Mouse (Mus musculus): ENCODE results near the gene Sgms2. TPM values are rescaled to one million over a fixed set of nuclear protein-coding genes. Genes with fewer than 3 reads are reported as not detected.

Sgms2 gene
- total and polyA plus RNA-seq, 3 experiments = not detected

- no peaks in the 10 kb centered on the region for H3K79me2 ChIP-seq (ENCODE audit: control insufficient read depth, insufficient read depth, low read length, poor library complexity)
- no peaks in the 10 kb centered on the region for H3K4me1 ChIP-seq (ENCODE audit: control insufficient read depth in 1 of 2, insufficient read depth in 2 of 2, low read length in 2 of 2)
- no peak overlapping the region for H3K27ac ChIP-seq (ENCODE audit: control insufficient read depth, low read depth, low read length)
- H3K9ac ChIP-seq (ENCODE audit: control insufficient read depth, low read depth, low read length, poor library complexity, severe bottlenecking) = no peak overlapping the region
- DNase-seq (ENCODE audit: low read depth, low spot score) = peak; percentile 22
- no peak overlapping the region for H3K4me3 ChIP-seq (ENCODE audit: control insufficient read depth in 1 of 2, insufficient read depth in 1 of 2, low read depth in 2 of 2, low read length in 2 of 2)
- no peaks in the 10 kb centered on the region for H3K9me3 ChIP-seq (replicated peaks; ENCODE audit: insufficient read depth, low read length)
- H3K36me3 ChIP-seq (ENCODE audit: control insufficient read depth in 1 of 2, insufficient read depth in 2 of 2, low read length in 2 of 2) = no peaks in the 10 kb centered on the region
- no peaks in the 10 kb centered on the region for H3K27me3 ChIP-seq (ENCODE audit: control insufficient read depth in 1 of 2, insufficient read depth in 2 of 2, low read length in 2 of 2)
- no peak for TF ChIP-seq SIN3A (IDR thresholded peaks at IDR 0.05; ENCODE audit: low read length)
- TF ChIP-seq NRF1 (IDR thresholded peaks at IDR 0.05; ENCODE audit: insufficient read depth, low read depth, low read length, poor library complexity, severe bottlenecking) = no peak
- no peak for TF ChIP-seq CTCF (IDR thresholded peaks at IDR 0.05 in 2 of 3, conservative IDR thresholded peaks at IDR 0.05 in 1 of 3; ENCODE audit: control insufficient read depth in 1 of 3, insufficient read depth in 1 of 3, low read depth in 2 of 3, low read length in 3 of 3, poor library complexity in 1 of 3, severe bottlenecking in 1 of 3)
- no peak for TF ChIP-seq USF1 (IDR thresholded peaks at IDR 0.05; ENCODE audit: low read depth, low read length)
- no peak for TF ChIP-seq CHD1 (IDR thresholded peaks at IDR 0.05; ENCODE audit: low read depth, low read length)
- TF ChIP-seq POLR2A (IDR thresholded peaks at IDR 0.05; ENCODE audit: control insufficient read depth in 1 of 2, insufficient read depth in 1 of 2, low read depth in 1 of 2, low read length in 2 of 2, poor library complexity in 1 of 2) = no peak
- TF ChIP-seq KAT2A (conservative IDR thresholded peaks at IDR 0.05; ENCODE audit: low read depth, low read length) = no peak
Observed at GRCm38 (mm10) chr3:131318211-131318610, 173.0 kb downstream of the Sgms2 start.

GRCm38 (mm10) chr3:131317126-131317525 lies 174.1 kb downstream of the Sgms2 start:
- Histone ChIP-seq H3K9me3 (replicated peaks; ENCODE audit: insufficient read depth, low read length) (no peaks in the 10 kb centered on the region), H3K9ac (ENCODE audit: control insufficient read depth, low read depth, low read length, poor library complexity, severe bottlenecking) (no peak overlapping the region), H3K27me3 (ENCODE audit: control insufficient read depth in 1 of 2, insufficient read depth in 2 of 2, low read length in 2 of 2) (no peaks in the 10 kb centered on the region), H3K4me3 (ENCODE audit: control insufficient read depth in 1 of 2, insufficient read depth in 1 of 2, low read depth in 2 of 2, low read length in 2 of 2) (no peak overlapping the region), H3K27ac (ENCODE audit: control insufficient read depth, low read depth, low read length) (no peak overlapping the region), H3K4me1 (ENCODE audit: control insufficient read depth in 1 of 2, insufficient read depth in 2 of 2, low read length in 2 of 2) (no peaks in the 10 kb centered on the region), H3K36me3 (ENCODE audit: control insufficient read depth in 1 of 2, insufficient read depth in 2 of 2, low read length in 2 of 2) (no peaks in the 10 kb centered on the region), H3K79me2 (ENCODE audit: control insufficient read depth, insufficient read depth, low read length, poor library complexity) (no peaks in the 10 kb centered on the region)
- no peak for DNase-seq (ENCODE audit: low read depth, low spot score)
- TF ChIP-seq SMC3 (IDR thresholded peaks at IDR 0.05; ENCODE audit: low read depth, low read length) = no peak
- no peak for TF ChIP-seq CTCF (IDR thresholded peaks at IDR 0.05 in 2 of 3, conservative IDR thresholded peaks at IDR 0.05 in 1 of 3; ENCODE audit: control insufficient read depth in 1 of 3, insufficient read depth in 1 of 3, low read depth in 2 of 3, low read length in 3 of 3, poor library complexity in 1 of 3, severe bottlenecking in 1 of 3)
- no peak for TF ChIP-seq MAZ (IDR thresholded peaks at IDR 0.05; ENCODE audit: low read depth, low read length)
- TF ChIP-seq RCOR1 (IDR thresholded peaks at IDR 0.05; ENCODE audit: low read depth, low read length) = no peak
- no peak for TF ChIP-seq CHD1 (IDR thresholded peaks at IDR 0.05; ENCODE audit: low read depth, low read length)
- no peak for TF ChIP-seq MXI1 (IDR thresholded peaks at IDR 0.05; ENCODE audit: low read depth, low read length)
- no peak for TF ChIP-seq E2F4 (IDR thresholded peaks at IDR 0.05; ENCODE audit: borderline replicate concordance, low read depth, low read length)
- TF ChIP-seq USF2 (IDR thresholded peaks at IDR 0.05; ENCODE audit: borderline replicate concordance in 1 of 2, insufficient read depth in 1 of 2, low read depth in 1 of 2, low read length in 2 of 2) = no peak
- TF ChIP-seq TBP (IDR thresholded peaks at IDR 0.05; ENCODE audit: low read depth, low read length) = no peak
- TF ChIP-seq MYC (IDR thresholded peaks at IDR 0.05; ENCODE audit: low read depth, low read length) = no peak
- TF ChIP-seq ZKSCAN1 (IDR thresholded peaks at IDR 0.05; ENCODE audit: low read depth, low read length) = no peak
- no peak for TF ChIP-seq MYB (IDR thresholded peaks at IDR 0.05; ENCODE audit: low read depth, low read length)
- TF ChIP-seq UBTF (IDR thresholded peaks at IDR 0.05; ENCODE audit: borderline replicate concordance, insufficient read depth, low read depth, low read length) = no peak
- no peak for TF ChIP-seq CHD2 (IDR thresholded peaks at IDR 0.05; ENCODE audit: low read length)
- TF ChIP-seq MAFK (IDR thresholded peaks at IDR 0.05; ENCODE audit: borderline replicate concordance, low read depth, low read length) = no peak
